Mouse (Mus musculus) heart, embryonic 14.5 days (tissue): Measurements from ENCODE around the gene Pdxk. TPM values are rescaled to one million over a fixed set of nuclear protein-coding genes. Genes with fewer than 3 reads are reported as not detected.
A peak's percentile ranks its signal among the peaks of the same experiment; 100 is the strongest.
"Not testable (repeated sequence)": the region's sequence is repeated elsewhere in the genome, so short reads cannot be mapped to it uniquely, and the experiment has no call there.

ENCODE experiments used
- ATAC-seq: fragments of 200-750 bp; cut with Nextera tagmentation; 2 replicates; pipeline ENCODE4 v1.8.0; 2017; ENCODE audit warnings: low read depth, moderate TSS enrichment; ENCODE audit not compliant: insufficient number of reproducible peaks, insufficient read depth, low FRiP score
- H3K27ac ChIP-seq, 2 experiments: fragments of 200-500 bp in 1 of 2; fragments of 300-500 bp in 1 of 2; sonication (generic) in 1 of 2; replicated peaks in 1 of 2; 2 replicates each; pipeline ENCODE4 v1.5.1; 2012 to 2014; ENCODE audit warnings: low read depth in 2 of 2, low read length in 2 of 2, control low read depth in 1 of 2, mild to moderate bottlenecking in 1 of 2, mixed read lengths in 1 of 2; ENCODE audit not compliant: control insufficient read depth in 1 of 2, insufficient read depth in 1 of 2
- H3K27me3 ChIP-seq: fragments of 300-500 bp; sonication (generic); 2 replicates; pipeline ENCODE4 v1.6.1; 2014; ENCODE audit warnings: mild to moderate bottlenecking, low read length, control low read depth; ENCODE audit not compliant: control insufficient read depth, insufficient read depth
- H3K36me3 ChIP-seq: fragments of 300-500 bp; sonication (generic); 2 replicates; pipeline ENCODE4 v1.6.1; 2014; ENCODE audit warnings: mild to moderate bottlenecking, control low read depth, low read length, mixed read lengths; ENCODE audit not compliant: control insufficient read depth, insufficient read depth
- H3K4me1 ChIP-seq, 2 experiments: fragments of 200-500 bp in 1 of 2; fragments of 300-500 bp in 1 of 2; sonication (generic) in 1 of 2; 2 replicates each; pipeline ENCODE4 v1.6.1; 2012 to 2014; ENCODE audit warnings: low read length in 2 of 2, control low read depth in 1 of 2, mixed read lengths in 1 of 2; ENCODE audit not compliant: control insufficient read depth in 2 of 2, insufficient read depth in 2 of 2
- H3K4me2 ChIP-seq: fragments of 300-500 bp; sonication (generic); 2 replicates; pipeline ENCODE4 v1.6.1; 2014; ENCODE audit warnings: mild to moderate bottlenecking, low read length
- H3K4me3 ChIP-seq, 2 experiments: fragments of 200-500 bp in 1 of 2; fragments of 300-500 bp in 1 of 2; sonication (generic) in 1 of 2; 2 replicates each; pipeline ENCODE4 v1.5.1; 2012 to 2014; ENCODE audit warnings: low read length in 2 of 2, mild to moderate bottlenecking in 2 of 2, control low read depth in 1 of 2, low read depth in 1 of 2, moderate library complexity in 1 of 2; ENCODE audit not compliant: control insufficient read depth in 1 of 2, insufficient read depth in 1 of 2
- H3K9ac ChIP-seq: fragments of 300-500 bp; sonication (generic); 2 replicates; pipeline ENCODE4 v1.6.1; 2014; ENCODE audit warnings: mild to moderate bottlenecking, low read length
- H3K9me3 ChIP-seq: fragments of 300-500 bp; sonication (generic); 2 replicates; pipeline ENCODE4 v1.6.1; 2016; ENCODE audit warnings: low read length, control low read depth; ENCODE audit not compliant: control insufficient read depth
- WGBS: fragments of 180-500 bp; shearing (Covaris S2); extraction: QIAGEN DNeasy Blood & Tissue Kit; methylation state at CpG from one replicate; pipeline ENCODE4 v1.1.7; 2014; 5-methylcytosine and 5-hydroxymethylcytosine counted together
- polyA plus RNA-seq: library from polyadenylated mRNA; unstranded; fragments of >200 nt; fragmentation: Nextera tagmentation; extraction: Ambion mirVana; gene quantifications from 2 replicates; pipeline ENCODE4 v1.2.1, GENCODE M21; 2014

The Pdxk gene
- 4.0 and 4.5 TPM in 2 replicates for polyA plus RNA-seq

- Histone ChIP-seq H3K4me3 (peak within 1 kb of the TSS; percentile 62 to 76), H3K27ac (peak within 1 kb of the TSS in 1 of 2 experiments; percentile 55; a peak in 1 of 4 replicates), H3K4me1 (peaks cover 10 to 11% of the 10 kb centered on the region in 2 experiments; a peak in 3 of 4 replicates), H3K36me3 (no peaks in the 10 kb centered on the region), H3K9ac (peak within 1 kb of the TSS; percentile 84), H3K27me3 (no peaks in the 10 kb centered on the region), H3K9me3 (no peaks in the 10 kb centered on the region), H3K4me2 (peak within 1 kb of the TSS; percentile 100)
- ATAC-seq, result peak; percentile 90
- WGBS, result under 1% methylated on average over 35 of the region's 35 CpGs
Observed at GRCm38 (mm10) chr10:78464792-78465207, at the start of gene Pdxk. Gene Pdxk (minus strand): TSS chr10:78464975.

GRCm38 (mm10) chr10:78502986-78503733, 38.4 kb upstream of the Pdxk start:
- H3K4me2 ChIP-seq, result no peak overlapping the region
- no peak overlapping the region for H3K9ac ChIP-seq
- H3K4me3 ChIP-seq, result no peak overlapping the region
- H3K4me1 ChIP-seq, result no peaks in the 10 kb centered on the region
- no peaks in the 10 kb centered on the region for H3K9me3 ChIP-seq
- H3K36me3 ChIP-seq, result no peaks in the 10 kb centered on the region
- no peak overlapping the region for H3K27ac ChIP-seq
- WGBS, result 64% methylated on average over 6 of the region's 6 CpGs
- H3K27me3 ChIP-seq, result no peaks in the 10 kb centered on the region
- ATAC-seq, result no peak

- Histone ChIP-seq H3K27ac (no peak overlapping the region), H3K4me1 (peaks cover 0 to 3% of the 10 kb centered on the region in 2 experiments; a peak in 1 of 4 replicates), H3K27me3 (0 out of 2 replicates have a peak, but pooled peaks cover 3% of the 10 kb centered on the region), H3K4me3 (peak overlapping the region; percentile 29 to 41), H3K9me3 (no peaks in the 10 kb centered on the region), H3K4me2 (peak overlapping the region; percentile 65), H3K36me3 (no peaks in the 10 kb centered on the region), H3K9ac (peak overlapping the region; percentile 56; the same call in 1 of the 2 replicates)
- ATAC-seq, result 0 out of 2 replicates have a peak, but pooled peaks have one; percentile 60
- WGBS, result 8% methylated on average over 26 of the region's 26 CpGs
Observed at GRCm38 (mm10) chr10:78487431-78488086, 22.8 kb upstream of the Pdxk start.

DNA sequence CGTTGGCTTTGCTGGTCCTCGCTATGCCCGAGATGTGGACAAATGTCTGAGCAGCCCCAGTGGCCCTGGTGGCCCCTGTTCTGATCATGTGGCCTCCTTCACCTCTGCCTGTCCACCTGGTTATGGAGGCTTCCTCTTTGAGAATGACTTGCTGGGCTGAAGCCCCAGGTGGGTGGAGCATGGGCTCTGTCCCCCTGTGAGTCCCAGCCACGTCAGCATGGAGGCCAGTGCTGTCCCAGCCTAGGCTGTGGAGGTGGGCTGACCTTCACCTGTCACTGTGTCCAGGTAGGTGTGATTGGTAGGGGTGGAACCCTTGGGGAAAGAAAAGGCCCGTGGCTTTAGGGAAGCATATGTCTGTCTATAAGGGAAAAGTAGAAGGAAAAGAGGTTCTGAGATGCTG, 22.1 kb upstream of the Pdxk start:
- Histone ChIP-seq H3K4me2 (no peak overlapping the region), H3K9me3 (no peaks in the 10 kb centered on the region), H3K4me3 (no peak overlapping the region), H3K27ac (no peak overlapping the region), H3K9ac (no peak overlapping the region), H3K27me3 (0 out of 2 replicates have a peak, but pooled peaks cover 3% of the 10 kb centered on the region), H3K36me3 (no peaks in the 10 kb centered on the region), H3K4me1 (peaks cover 0 to 3% of the 10 kb centered on the region in 2 experiments; a peak in 1 of 4 replicates)
- no peak for ATAC-seq
- WGBS, result 72% methylated on average over 5 of the region's 5 CpGs

DNA sequence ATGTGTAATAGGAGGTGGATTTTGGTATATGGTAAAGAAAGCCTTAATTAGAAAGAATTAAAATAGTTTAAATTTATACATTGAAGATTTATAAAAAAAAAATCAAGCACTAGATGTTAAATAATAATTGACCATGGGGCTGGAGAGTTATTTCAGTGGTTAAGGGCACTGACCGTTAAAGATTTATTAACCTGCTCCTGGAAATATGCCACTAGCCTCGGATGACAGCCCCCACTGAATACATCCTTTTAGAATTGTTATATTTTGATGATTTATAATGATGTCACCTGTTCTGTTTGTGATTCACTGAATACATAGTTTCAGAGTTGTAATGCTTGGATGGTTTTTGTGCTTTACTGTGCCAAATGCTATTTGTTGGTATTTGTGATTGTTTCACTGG, 20.6 kb upstream of the Pdxk start:
- WGBS, result 62% methylated on average over 2 of the region's 2 CpGs
- ATAC-seq, H3K27me3 ChIP-seq: not testable (repeated sequence)

GRCm38 (mm10) chr10:78481928-78482499, 17.2 kb upstream of the Pdxk start:
- H3K4me1 ChIP-seq, result peaks cover 3 to 5% of the 10 kb centered on the region in 2 experiments; a peak in 3 of 4 replicates
- H3K9me3 ChIP-seq, result no peaks in the 10 kb centered on the region
- 1% methylated on average over 35 of the region's 35 CpGs for WGBS
- 0 out of 2 replicates have a peak, but pooled peaks cover 3% of the 10 kb centered on the region for H3K27me3 ChIP-seq
- no peaks in the 10 kb centered on the region for H3K36me3 ChIP-seq
- peak overlapping the region; percentile 71 for H3K9ac ChIP-seq
- peak overlapping the region; percentile 55 to 66 for H3K4me3 ChIP-seq
- ATAC-seq, result peak; percentile 88
- no peak overlapping the region for H3K27ac ChIP-seq
- H3K4me2 ChIP-seq, result peak overlapping the region; percentile 80

More for the DNA sequence above, 20.6 kb upstream of the Pdxk start:
- H3K36me3 ChIP-seq, H3K9ac ChIP-seq, H3K4me3 ChIP-seq, H3K9me3 ChIP-seq, H3K4me1 ChIP-seq, H3K4me2 ChIP-seq, H3K27ac ChIP-seq: not testable (repeated sequence)
